Mouse (Mus musculus) right cerebral cortex, postnatal 36 days (tissue): Measurements from ENCODE around the gene Ky.

Source experiments
- DNase-seq, 2 experiments: peaks; one replicate each; pipeline ENCODE4 v3.0.0; 2022; ENCODE audit warnings: low spot score in 2 of 2, mixed read lengths in 1 of 2

Gene Ky

DNA sequence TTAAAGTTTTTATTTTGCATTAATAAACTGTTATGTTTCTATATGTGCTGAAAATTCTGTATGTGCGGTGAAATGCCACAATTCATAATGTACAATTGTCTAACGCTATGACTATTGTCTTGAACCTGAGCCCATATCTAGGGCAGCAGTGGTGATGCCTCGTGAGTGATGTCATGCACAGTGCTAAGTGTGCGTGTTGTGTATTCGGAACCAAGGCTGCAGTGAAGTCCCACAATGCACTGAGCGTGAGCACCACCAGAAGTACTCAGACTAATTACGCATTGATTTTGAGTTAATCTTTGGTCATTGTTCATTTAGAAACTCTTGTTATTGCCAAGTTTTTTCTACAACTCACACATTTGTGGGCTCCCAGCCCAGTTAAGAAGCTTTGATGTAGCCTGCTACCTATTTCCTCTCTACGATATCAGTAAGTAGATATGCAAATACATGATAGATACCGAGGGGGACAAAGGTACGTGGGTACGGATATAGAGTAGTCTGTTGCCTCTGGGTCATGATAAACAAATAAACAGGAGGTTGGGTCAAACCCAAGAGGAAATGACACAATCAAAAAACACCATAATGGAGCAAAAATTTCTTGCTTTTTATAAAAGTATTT is 3.4 kb upstream of the Ky start:
- DNase-seq: no peak

DNA sequence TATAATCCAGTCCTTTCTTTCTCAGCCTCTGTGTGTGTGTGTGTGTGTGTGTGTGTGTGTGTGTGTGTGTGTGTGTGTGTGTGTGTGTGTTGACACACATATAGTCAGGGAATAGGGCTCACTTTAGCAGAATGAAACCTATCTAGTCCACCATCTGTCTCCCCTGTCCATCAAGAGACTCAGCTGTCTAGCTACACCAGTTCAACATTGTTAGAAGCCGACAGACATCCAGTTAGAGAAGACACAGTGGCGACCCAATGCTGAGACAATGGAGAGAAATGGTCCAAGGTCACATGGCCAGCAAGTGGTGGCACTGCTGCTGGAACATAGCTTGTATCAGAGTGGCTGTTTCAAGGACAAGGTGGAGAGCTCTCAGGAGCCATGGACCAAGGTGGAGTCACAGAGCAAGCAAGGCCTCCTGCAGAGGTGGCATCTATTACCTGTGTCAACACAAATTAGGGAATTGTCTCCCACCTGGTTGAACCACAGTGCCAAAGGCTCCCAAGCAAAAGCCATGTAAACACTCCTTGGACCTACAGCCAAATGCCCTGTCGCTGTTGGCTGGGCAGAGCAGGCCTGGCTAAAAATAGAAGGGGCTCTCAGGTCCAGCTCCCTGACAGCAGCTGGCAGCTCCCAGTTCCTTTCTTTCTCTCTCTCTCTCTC is 703 bp upstream of the Ky start:
- DNase-seq: no peak

DNA sequence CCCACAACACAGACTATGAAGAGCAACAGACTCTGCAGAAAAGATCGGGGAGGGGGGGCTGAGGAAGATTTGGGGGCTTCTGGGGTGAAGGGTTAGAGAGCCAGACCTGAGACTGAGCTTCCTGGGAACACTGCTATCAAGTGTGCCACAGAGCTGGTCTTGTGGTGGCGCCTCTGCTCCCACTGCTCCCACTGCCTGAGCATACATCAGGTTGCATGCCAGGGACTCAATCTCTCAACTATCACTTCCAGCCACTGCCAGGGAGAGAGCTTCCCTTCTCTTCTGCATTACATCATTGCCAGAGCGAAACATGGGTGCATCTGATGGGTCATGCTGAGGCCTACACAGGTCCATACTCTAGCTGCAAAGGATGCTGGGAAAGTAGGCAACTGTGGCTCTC is 2.8 kb downstream of the Ky start:
- DNase-seq: no peak

GRCm38 (mm10) chr9:102511423-102511822 is 5.9 kb downstream of the Ky start:
- no peak for DNase-seq

DNA sequence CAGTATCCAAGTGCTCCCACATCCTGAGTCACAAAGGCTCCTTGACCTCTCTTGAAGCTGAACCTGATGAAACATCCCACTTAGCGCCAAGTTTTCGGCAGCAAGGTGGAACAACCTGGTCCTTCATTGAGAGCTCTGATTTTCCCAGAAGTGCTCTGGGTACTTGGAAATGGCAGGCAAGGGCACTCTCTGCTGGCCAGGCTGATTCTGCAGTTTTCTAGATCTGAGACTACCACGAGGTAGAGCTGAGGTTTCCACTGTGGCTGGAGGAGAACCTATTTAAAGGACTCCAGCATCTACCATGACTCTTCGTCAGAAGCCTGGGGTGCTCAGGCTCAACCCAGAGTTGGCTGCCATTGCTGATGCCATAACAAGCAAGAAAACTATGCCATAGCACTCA is 8.0 kb downstream of the Ky start:
- DNase-seq: no peak

DNA sequence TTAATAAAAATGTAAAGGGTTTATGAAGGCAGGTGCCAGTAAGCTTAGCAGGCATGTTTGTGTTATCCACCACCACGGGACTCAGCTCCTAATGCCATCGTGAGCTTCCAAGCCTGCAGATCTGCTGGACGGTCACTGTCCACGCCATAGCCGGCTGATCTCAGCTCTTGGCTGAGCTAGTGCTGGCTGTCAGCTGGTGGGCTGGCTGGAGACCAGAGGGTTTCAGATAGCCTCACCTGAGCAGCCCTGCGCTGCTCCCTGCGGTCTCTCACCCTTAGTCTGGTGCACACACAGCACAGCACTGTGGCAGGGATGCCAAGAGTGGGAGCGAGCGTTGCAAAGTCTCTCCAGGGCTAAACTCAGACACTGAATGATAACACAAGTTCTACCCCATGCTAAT is 12.9 kb downstream of the Ky start:
- no peak for DNase-seq

DNA sequence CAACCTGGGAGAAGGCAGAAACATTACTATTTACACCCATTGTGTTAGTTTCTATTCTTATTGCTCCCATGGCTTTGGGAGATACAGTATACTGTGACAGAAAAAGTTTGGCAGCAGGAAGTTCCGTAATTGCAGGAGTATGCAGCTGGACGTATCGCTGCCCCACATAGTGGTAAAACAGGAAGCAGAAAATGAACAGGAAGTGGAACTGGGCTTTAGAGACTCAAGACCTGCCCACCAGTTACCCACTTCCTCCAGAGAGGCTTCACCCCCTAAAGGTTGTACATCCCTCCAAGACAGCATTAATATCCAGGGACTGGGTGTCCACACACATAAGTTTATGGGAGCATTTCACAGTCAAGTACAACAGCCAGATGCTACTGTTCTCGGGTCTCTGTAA is 15.8 kb downstream of the Ky start:
- DNase-seq: no peak

DNA sequence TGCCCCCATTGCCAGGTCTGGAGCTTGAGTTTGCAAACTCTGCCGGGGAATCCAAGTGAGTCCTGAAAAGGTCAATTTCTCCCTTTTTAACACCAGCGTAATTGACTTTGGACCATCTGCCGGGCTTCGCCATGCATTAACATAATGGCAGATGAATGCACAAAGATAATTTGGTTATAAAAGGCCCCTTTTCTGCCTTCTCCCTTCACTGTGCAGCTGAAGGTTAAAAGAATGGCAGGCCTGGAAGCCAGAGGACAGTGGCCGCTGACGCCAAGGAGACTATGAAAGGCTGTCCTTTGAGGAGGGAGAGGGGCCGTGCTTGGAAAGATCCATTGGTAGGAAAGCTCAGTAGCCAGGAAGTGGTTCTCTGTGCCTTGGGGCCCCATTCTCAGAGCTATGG is 22.6 kb downstream of the Ky start:
- no peak for DNase-seq

DNA sequence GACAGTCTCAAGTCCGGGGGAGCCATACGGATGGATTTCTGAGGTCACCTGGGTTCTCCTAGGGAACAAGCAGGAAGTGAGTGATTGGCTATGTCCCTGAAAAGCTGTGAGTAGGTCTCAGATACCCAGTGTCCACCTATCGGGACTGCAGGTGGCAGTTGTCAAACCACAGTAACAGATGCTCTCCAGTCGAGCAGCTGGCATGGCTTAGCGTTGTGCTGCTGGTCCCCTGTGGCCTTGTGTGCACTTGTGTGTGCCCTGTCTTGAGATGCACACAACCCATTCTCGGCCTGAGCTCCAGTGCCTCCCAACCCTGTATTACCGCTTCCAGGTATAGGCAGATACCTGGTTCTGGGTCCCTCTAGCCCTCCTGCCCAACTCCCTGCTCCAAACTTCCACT is 23.0 kb downstream of the Ky start:
- no peak for DNase-seq

GRCm38 (mm10) chr9:102529008-102529407 is 23.5 kb downstream of the Ky start:
- no peak for DNase-seq

DNA sequence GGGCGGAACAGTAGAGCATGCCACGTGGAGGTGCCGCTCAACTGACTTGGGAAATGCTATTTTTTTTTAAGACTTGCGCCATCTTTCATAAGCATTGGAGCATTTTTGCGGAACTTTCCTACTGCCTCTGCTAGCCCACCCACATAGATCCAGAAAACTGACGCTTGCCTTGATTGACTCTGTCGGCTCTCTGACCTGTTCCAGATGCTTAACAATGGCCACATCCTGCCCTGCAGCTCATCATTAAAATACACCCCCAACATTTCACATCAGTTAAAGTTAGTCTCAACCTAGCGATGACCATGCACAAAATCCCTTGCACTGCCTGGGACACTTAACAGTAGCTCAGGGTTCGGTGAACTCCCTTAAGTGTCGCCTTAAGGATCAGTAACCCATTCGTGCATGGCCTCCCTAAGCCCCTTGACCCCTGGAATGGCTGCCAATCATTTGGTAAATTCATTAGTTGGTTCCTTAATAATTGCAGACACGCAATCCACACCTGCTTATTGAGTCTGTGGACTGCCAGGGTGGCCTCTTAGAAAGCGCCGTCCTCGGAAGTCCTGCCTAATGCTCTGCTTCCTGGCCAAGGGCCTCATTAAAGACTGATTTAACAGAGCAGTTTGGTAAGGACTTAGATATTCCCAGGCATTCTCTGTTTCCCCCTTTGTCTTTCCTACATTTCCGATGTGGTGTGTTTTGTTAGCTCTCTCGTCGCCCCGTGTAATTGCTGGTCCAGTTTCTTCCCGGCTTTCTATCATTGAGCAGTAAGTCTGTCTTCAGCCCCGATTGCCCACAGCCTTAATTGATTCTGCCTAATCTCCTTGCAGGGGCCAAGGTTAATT is 25.7 kb downstream of the Ky start:
- DNase-seq: no peak

DNA sequence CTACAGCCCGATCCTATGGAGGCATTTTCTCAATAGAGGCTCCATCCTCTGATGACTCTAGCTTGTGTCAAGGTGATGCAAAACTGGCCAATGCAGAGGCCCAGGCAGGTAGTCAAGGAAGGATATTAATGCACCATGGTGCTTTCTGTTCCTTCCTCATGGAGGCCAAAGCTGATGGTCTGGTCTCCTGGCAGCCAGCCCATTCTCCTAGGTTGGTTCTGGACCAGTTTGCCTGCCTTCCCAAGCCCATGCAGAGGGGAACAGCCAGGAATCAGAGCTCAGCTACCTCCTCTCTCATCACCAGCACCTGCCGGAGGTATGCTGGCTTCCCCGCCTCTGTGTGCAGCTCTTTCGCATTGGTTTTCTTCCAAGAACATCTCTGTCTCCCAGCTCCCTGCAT is 31.4 kb downstream of the Ky start:
- no peak for DNase-seq

- DNase-seq: no peak
These were observed 34.1 kb downstream of the Ky start for GRCm38 (mm10) chr9:102539699-102540098.

DNA sequence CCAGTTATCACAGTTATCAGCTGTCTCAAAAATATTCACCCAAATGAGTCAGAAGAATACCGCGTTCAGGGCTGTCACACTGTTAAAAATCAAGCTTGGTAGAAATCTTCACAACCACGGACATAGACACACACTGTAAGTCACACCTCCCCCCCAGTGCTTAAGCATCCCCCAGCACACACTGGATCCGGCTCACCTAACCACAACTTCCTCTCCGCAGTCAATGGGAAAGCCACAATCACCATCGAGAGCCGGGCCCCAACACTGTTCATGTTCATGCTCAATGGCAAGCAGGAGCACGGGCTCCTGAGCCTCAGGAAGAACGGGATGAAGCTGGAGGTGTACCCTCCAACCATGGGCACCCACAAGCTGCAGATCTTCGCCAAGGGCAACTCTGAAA is 36.1 kb downstream of the Ky start:
- DNase-seq: no peak

- no peak for DNase-seq
These were observed 37.0 kb downstream of the Ky start for GRCm38 (mm10) chr9:102542540-102542939.

- DNase-seq: no peak
These were observed 38.2 kb downstream of the Ky start for GRCm38 (mm10) chr9:102543761-102544115.

- DNase-seq: no peak
These were observed 38.7 kb downstream of the Ky start for GRCm38 (mm10) chr9:102544116-102544772.

GRCm38 (mm10) chr9:102544773-102545366 is 39.3 kb downstream of the Ky start:
- peak; percentile 58 to 74 for DNase-seq

DNA sequence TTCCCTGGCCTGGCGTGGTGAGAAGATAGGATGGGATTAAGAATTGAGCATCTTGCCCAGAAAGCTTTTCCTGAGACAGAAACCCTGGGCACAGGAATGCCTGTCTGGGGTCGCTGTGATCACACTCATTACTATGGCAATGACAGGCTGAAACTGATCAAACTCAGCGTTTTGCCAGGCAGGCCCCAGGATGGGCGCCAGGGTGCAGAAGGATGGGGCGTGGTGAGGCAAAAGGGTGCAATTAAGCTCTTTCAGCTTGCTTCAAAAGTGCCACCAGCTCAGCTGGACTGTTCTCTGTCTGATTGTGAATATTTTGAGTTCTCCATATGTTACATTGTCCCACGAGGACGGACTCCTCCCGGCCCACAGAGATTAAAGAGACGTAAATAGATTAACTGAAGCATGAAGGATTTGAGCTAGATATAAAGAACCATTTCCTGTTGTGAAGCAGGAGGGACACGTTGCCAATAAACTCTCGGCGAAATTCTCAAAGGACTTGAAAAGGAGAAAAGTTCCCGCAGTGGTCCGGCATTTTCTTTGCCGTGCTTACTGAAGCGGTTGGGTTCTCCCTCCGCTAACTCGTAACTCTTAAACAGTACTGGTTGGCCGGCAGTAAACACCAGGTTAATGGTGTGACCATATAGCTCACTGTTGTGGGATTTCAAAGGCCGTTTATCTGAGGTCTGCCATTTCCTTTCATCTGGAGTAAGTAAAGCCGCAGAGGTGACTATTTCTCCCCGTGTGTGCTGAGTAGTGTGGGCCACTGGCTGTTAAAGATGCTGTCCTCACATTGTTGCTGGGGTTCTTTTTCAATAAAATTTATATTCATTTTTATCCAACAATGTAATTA is 40.1 kb downstream of the Ky start:
- DNase-seq: no peak

DNA sequence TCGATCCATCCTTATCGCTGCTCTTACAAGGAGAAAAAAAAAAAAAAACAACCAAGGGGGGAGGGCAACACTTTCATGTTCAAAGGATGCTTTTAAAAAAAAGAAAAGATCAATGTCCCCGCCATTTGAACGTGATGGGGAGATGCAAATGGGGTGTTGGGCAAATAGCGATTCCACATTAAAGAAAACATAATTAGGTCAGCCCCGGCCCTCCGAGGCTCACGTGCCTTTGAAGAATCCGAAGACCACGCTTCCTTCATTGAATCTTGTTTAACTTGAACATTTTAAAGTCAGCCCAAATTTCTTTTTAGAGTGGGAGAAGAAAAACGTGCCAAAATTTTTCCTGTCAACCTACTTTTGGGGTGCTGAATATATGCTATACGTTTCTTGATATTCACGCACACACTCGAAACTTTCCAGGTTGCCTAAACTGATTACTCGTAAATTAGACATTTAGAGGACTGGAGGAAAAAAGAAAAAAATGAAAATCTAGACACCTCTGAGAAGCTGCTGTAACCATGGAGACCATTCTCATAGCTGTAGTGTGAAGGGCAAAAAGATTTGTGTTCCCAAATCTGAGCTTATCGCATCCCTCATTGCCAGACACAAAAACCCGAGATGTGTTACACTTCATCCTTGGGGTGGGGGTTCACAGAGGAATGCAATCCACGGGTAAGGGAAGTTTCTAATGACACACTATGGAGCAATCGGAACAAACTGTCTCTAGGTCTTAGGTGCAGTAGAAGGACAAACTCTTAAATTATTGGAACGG is 40.9 kb downstream of the Ky start:
- DNase-seq: no peak

DNA sequence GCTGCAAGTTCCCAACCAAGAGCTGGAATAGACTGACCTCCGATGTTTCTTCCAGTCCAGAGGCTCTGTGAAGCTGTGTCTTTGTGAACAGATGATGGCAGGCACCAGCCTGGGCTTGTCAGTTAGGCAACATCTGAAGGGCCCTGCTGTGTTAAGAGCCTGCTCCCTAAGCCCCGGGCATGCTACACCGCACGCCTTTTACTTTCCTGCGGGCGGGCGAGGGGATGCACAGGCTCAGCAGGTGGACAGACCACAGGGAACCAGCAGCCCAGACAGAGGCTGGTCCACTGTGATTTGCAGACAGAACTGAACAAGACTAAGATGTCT is 41.4 kb downstream of the Ky start:
- no peak for DNase-seq
